Mouse (Mus musculus) bone marrow, adult 2 months (tissue): ENCODE results near the gene Trappc6a.
"Not testable (repeated sequence)": the region's sequence is repeated elsewhere in the genome, so short reads cannot be mapped to it uniquely, and the experiment has no call there.

ENCODE experiments used
- CTCF ChIP-seq: fragments of 200-500 bp; IDR thresholded peaks from 2 replicates; pipeline ENCODE4 v1.5.1; 2011; ENCODE audit warnings: low read length, control low read depth; ENCODE audit not compliant: control insufficient read depth, insufficient read depth
- POLR2A ChIP-seq: fragments of 200-500 bp; IDR thresholded peaks from 2 replicates; pipeline ENCODE4 v1.6.1; 2011; ENCODE audit warnings: low read depth, mild to moderate bottlenecking, control low read depth, low read length, borderline replicate concordance; ENCODE audit not compliant: control insufficient read depth

GRCm38 (mm10) chr7:19511934-19512333, 3.7 kb downstream of the Trappc6a start:
- not testable (repeated sequence) for TF ChIP-seq CTCF, POLR2A
